Comparison of ENCODE assay signal across 8 mouse cellular contexts in genomic region chr14:59555928-59556531, GRCm38 (mm10). TPM values are rescaled to one million over a fixed set of nuclear protein-coding genes. Genes with fewer than 3 reads are reported as not detected.
DNase-seq lines count a peak whose midpoint lies in the region; ATAC-seq and TF ChIP-seq lines count a peak whose summit lies in the region.

No protein-coding gene starts in this region.

- H3K36me3 ChIP-seq in kidney, adult 2 months (ENCODE audit: control insufficient read depth, insufficient read depth, low read length): no peaks in the 10 kb centered on the region
- H3K36me3 ChIP-seq in limb, embryonic 10.5 days: no peaks in the 10 kb centered on the region
- H3K36me3 ChIP-seq in midbrain, postnatal 0 days (ENCODE audit: insufficient read depth, low read length): no peaks in the 10 kb centered on the region

- H3K9me3 ChIP-seq in limb, embryonic 10.5 days (replicated peaks): no peaks in the 10 kb centered on the region
- no peaks in the 10 kb centered on the region for H3K9me3 ChIP-seq in midbrain, postnatal 0 days (ENCODE audit: low read length)

- 43% methylated on average over 13 of the region's 13 CpGs for WGBS in kidney, adult 2 months
- WGBS in limb, embryonic 10.5 days: 56% methylated on average over 13 of the region's 13 CpGs
- 61% methylated on average over 13 of the region's 13 CpGs for WGBS in midbrain, postnatal 0 days

- H3K27ac ChIP-seq in kidney, adult 2 months (ENCODE audit: insufficient read depth, low read depth, low read length): no peak overlapping the region
- no peak overlapping the region for H3K27ac ChIP-seq in limb, embryonic 10.5 days
- no peak overlapping the region for H3K27ac ChIP-seq in midbrain, postnatal 0 days (ENCODE audit: low read depth, low read length)

- peak; percentile 43 for DNase-seq in 3134 (ENCODE audit: extremely low read depth, insufficient read length, low spot score)
- DNase-seq in adrenal gland, adult 2 months: peak; percentile 76
- DNase-seq in embryo, embryonic 10.5 days (ENCODE audit: low spot score): peak; percentile 90
- DNase-seq in kidney, adult 2 months: peak; percentile 77
- DNase-seq in limb, embryonic 10.5 days (ENCODE audit: low spot score): peak; percentile 81
- DNase-seq in midbrain, postnatal 0 days (ENCODE audit: low spot score): peak; percentile 77
- peak; percentile 43 to 76 for DNase-seq in spleen, postnatal 10 days (ENCODE audit: low spot score in 2 of 2)

- ATAC-seq in granulocyte monocyte progenitor cell, adult 5-6 weeks (replicated peaks; ENCODE audit: poor library complexity, severe bottlenecking): peak; percentile 60
- ATAC-seq in midbrain, postnatal 0 days (ENCODE audit: low FRiP score): peak; percentile 32; the same call in 1 of the 2 replicates

- no peak for TF ChIP-seq POLR2A in kidney, adult 2 months (IDR thresholded peaks at IDR 0.05; ENCODE audit: low read depth, low read length)

- H3K4me3 ChIP-seq in kidney, adult 2 months (ENCODE audit: insufficient read depth, low read depth, low read length): peak overlapping the region; percentile 42; the same call in 1 of the 2 replicates
- no peak overlapping the region for H3K4me3 ChIP-seq in limb, embryonic 10.5 days
- no peak overlapping the region for H3K4me3 ChIP-seq in midbrain, postnatal 0 days (ENCODE audit: low read depth, low read length)

- H3K4me2 ChIP-seq in midbrain, postnatal 0 days (ENCODE audit: low read depth, low read length, poor library complexity, severe bottlenecking): no peak overlapping the region

- H3K9ac ChIP-seq in midbrain, postnatal 0 days (replicated peaks; ENCODE audit: low read length, poor library complexity, severe bottlenecking): no peak overlapping the region

- H3K27me3 ChIP-seq in kidney, adult 2 months (replicated peaks; ENCODE audit: control insufficient read depth, insufficient read depth, low read length): no peaks in the 10 kb centered on the region
- no peaks in the 10 kb centered on the region for H3K27me3 ChIP-seq in limb, embryonic 10.5 days (ENCODE audit: low read depth, poor library complexity, severe bottlenecking)
- H3K27me3 ChIP-seq in midbrain, postnatal 0 days (ENCODE audit: insufficient read depth, low read length): no peaks in the 10 kb centered on the region

- peak; percentile 71 for TF ChIP-seq CTCF in kidney, adult 2 months (conservative IDR thresholded peaks at IDR 0.05; ENCODE audit: insufficient read depth, insufficient read length, low read depth, low read length)
- peak; percentile 89 for TF ChIP-seq CTCF in midbrain, postnatal 0 days (IDR thresholded peaks at IDR 0.05)

- peaks cover 3% of the 10 kb centered on the region; the same call in 1 of the 2 replicates for H3K4me1 ChIP-seq in kidney, adult 2 months (ENCODE audit: control insufficient read depth, insufficient read depth, low read length)
- 0 out of 2 replicates have a peak, but pooled peaks cover 8% of the 10 kb centered on the region for H3K4me1 ChIP-seq in limb, embryonic 10.5 days
- no peaks in the 10 kb centered on the region for H3K4me1 ChIP-seq in midbrain, postnatal 0 days (ENCODE audit: insufficient read depth, low read length)

RNA-seq across cellular contexts. Expression of gene Cdadc1, which starts 41.7 kb away (rescaled TPM):
- total RNA-seq in adrenal gland, adult 2 months (2021): 10 to 100 TPM; 55.9 to 68.2 TPM
- 2.2 and 3.7 TPM in 2 replicates for polyA plus RNA-seq in adrenal gland, adult 2 months (2012; rRNA removed)
- total RNA-seq in granulocyte monocyte progenitor cell, adult 5-6 weeks (2014; fragmentation: Nextera tagmentation): 42.4 and 43.6 TPM in 2 replicates
- total RNA-seq in granulocyte monocyte progenitor cell, adult 5-6 weeks (2017): 27.7 and 33.7 TPM in 2 replicates
- polyA plus RNA-seq in kidney, adult 2 months (2012; rRNA removed): 6.1 and 10.8 TPM in 2 replicates
- polyA plus RNA-seq in limb, embryonic 10.5 days (2016; fragmentation: Nextera tagmentation; extraction: Ambion mirVana): 27.3 and 29.2 TPM in 2 replicates
- 7.3 and 13.9 TPM in 2 replicates for total RNA-seq in midbrain, postnatal 0 days (2014; rRNA removed)
- polyA plus RNA-seq in midbrain, postnatal 0 days (2015; fragmentation: Nextera tagmentation; extraction: Ambion mirVana): 32.5 and 36.6 TPM in 2 replicates
